Mouse (Mus musculus): ENCODE results near the gene Nfia. TPM values are rescaled to one million over a fixed set of nuclear protein-coding genes. Genes with fewer than 3 reads are reported as not detected.

Gene Nfia
- polyA plus RNA-seq, 1 experiment from 2014 or later = 15.9 TPM

DNA sequence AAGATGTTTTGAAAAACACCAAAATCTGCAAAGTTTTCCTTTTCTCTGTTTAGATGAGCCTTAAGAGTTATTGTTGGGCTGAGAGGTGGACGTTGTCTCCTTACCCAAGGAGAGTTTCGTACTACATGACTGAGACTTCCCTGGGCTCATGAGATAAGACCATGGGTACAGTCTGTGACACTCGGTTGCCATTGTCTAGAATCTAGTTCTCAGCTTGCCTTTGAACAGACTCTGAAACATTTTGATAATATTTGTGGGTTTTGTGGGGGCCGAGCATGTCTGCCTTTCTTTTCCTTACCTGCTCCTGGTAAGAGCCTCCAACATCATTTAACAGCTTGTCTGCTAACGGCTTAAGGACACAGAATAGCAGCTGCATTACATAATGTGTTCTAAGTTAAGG, 150.7 kb downstream of the Nfia start:
- no peak overlapping the region for H3K4me2 ChIP-seq (replicated peaks; ENCODE audit: low read depth)
- no peak for ATAC-seq
- H3K27me3 ChIP-seq (replicated peaks; ENCODE audit: control insufficient read depth, insufficient read depth, low read length) = no peaks in the 10 kb centered on the region
- H3K9me3 ChIP-seq (ENCODE audit: control insufficient read depth) = no peaks in the 10 kb centered on the region
- H3K4me1 ChIP-seq (replicated peaks; ENCODE audit: control insufficient read depth, insufficient read depth, low read length) = no peaks in the 10 kb centered on the region; the same call in 1 of the 2 replicates
- no peak overlapping the region for H3K9ac ChIP-seq (ENCODE audit: low read depth, low read length)
- WGBS = 83% methylated on average over 5 of the region's 5 CpGs
- H3K4me3 ChIP-seq (ENCODE audit: low read depth, low read length) = no peak overlapping the region
- no peak for TF ChIP-seq CTCF (IDR thresholded peaks at IDR 0.05; ENCODE audit: low read depth)
- H3K27ac ChIP-seq (ENCODE audit: low read depth, low read length) = no peak overlapping the region
- H3K36me3 ChIP-seq (ENCODE audit: control insufficient read depth, insufficient read depth) = no peaks in the 10 kb centered on the region

DNA sequence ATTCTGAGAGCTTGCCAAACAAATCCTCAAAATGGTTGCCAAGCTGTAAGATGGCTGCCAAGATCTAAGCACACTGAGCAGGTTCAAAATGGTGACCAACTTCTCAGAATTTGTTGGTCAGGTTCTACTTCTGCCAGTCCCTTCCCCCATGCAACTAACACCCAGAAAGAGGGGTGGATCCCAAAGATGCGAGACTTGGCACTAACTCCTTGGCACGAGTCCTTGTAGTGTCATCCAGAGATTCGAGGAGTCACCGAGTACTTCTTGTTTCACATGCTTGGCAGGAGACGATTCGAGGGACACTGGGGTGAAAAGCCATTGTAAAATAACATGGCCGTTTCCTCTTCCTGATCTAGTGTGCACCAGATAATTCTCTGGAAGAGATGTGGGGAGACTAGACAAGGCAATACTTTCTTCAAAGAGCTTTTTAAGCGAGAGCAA, 151.4 kb downstream of the Nfia start:
- no peak overlapping the region for H3K4me2 ChIP-seq (replicated peaks; ENCODE audit: low read depth)
- no peak for TF ChIP-seq CTCF (IDR thresholded peaks at IDR 0.05; ENCODE audit: low read depth)
- no peaks in the 10 kb centered on the region; the same call in 1 of the 2 replicates for H3K4me1 ChIP-seq (replicated peaks; ENCODE audit: control insufficient read depth, insufficient read depth, low read length)
- H3K9me3 ChIP-seq (ENCODE audit: control insufficient read depth) = no peaks in the 10 kb centered on the region
- H3K27ac ChIP-seq (ENCODE audit: low read depth, low read length) = no peak overlapping the region
- H3K9ac ChIP-seq (ENCODE audit: low read depth, low read length) = no peak overlapping the region
- no peaks in the 10 kb centered on the region for H3K36me3 ChIP-seq (ENCODE audit: control insufficient read depth, insufficient read depth)
- 60% methylated on average over 8 of the region's 8 CpGs for WGBS
- H3K4me3 ChIP-seq (ENCODE audit: low read depth, low read length) = no peak overlapping the region
- ATAC-seq = no peak
- no peaks in the 10 kb centered on the region for H3K27me3 ChIP-seq (replicated peaks; ENCODE audit: control insufficient read depth, insufficient read depth, low read length)

DNA sequence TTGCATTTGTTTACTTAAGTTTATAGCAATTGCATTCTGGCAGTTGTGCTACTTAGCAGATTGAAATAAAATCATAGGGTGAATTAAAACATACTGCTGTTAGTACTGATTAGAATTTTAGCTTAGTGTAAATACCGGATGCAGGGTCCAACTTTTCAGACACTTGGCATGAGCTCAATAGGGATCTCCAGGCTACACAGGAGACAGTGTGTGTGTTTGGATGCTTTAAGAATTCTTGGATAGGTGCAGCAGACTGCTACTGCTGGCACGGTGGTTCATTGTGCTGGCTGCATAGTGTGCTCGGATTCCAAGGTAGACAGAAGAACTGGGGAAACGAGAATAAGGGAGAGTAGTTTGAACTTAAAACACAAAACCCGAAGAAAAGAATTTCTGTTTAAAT, 151.9 kb downstream of the Nfia start:
- ATAC-seq = no peak
- Histone ChIP-seq H3K27me3 (replicated peaks; ENCODE audit: control insufficient read depth, insufficient read depth, low read length) (no peaks in the 10 kb centered on the region), H3K4me3 (ENCODE audit: low read depth, low read length) (no peak overlapping the region), H3K36me3 (ENCODE audit: control insufficient read depth, insufficient read depth) (no peaks in the 10 kb centered on the region), H3K9ac (ENCODE audit: low read depth, low read length) (no peak overlapping the region), H3K4me1 (replicated peaks; ENCODE audit: control insufficient read depth, insufficient read depth, low read length) (no peaks in the 10 kb centered on the region; the same call in 1 of the 2 replicates), H3K4me2 (replicated peaks; ENCODE audit: low read depth) (no peak overlapping the region), H3K9me3 (ENCODE audit: control insufficient read depth) (no peaks in the 10 kb centered on the region), H3K27ac (ENCODE audit: low read depth, low read length) (no peak overlapping the region)
- WGBS = 51% methylated on average over 5 of the region's 5 CpGs
- TF ChIP-seq CTCF (IDR thresholded peaks at IDR 0.05; ENCODE audit: low read depth) = no peak

DNA sequence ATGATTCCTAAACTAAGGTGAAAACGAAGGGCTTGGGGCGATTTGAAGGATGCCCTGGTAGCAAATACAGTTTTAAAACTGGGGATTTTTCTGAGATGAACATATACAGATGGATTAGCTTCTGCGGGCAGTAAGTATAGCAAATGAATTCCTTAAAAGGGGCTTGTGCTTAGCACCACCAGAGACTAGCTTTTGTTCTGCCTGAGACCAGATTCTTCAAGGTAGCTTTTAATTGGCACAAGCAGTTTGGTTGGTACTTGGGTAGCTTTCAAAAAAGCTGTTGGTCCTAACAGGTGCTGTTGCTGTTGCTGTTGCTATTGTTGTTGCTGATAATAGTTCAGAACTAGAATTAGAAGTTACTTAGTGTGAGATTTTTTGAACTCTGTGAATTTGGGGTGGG, 152.3 kb downstream of the Nfia start:
- no peaks in the 10 kb centered on the region for H3K27me3 ChIP-seq (replicated peaks; ENCODE audit: control insufficient read depth, insufficient read depth, low read length)
- no peaks in the 10 kb centered on the region for H3K36me3 ChIP-seq (ENCODE audit: control insufficient read depth, insufficient read depth)
- no peaks in the 10 kb centered on the region for H3K9me3 ChIP-seq (ENCODE audit: control insufficient read depth)
- H3K4me1 ChIP-seq (replicated peaks; ENCODE audit: control insufficient read depth, insufficient read depth, low read length) = no peaks in the 10 kb centered on the region; the same call in 1 of the 2 replicates
- no peak overlapping the region for H3K4me2 ChIP-seq (replicated peaks; ENCODE audit: low read depth)
- no peak for TF ChIP-seq CTCF (IDR thresholded peaks at IDR 0.05; ENCODE audit: low read depth)
- WGBS = 73% methylated on average over 3 of the region's 3 CpGs
- H3K4me3 ChIP-seq (ENCODE audit: low read depth, low read length) = no peak overlapping the region
- ATAC-seq = no peak
- no peak overlapping the region for H3K9ac ChIP-seq (ENCODE audit: low read depth, low read length)
- no peak overlapping the region for H3K27ac ChIP-seq (ENCODE audit: low read depth, low read length)

DNA sequence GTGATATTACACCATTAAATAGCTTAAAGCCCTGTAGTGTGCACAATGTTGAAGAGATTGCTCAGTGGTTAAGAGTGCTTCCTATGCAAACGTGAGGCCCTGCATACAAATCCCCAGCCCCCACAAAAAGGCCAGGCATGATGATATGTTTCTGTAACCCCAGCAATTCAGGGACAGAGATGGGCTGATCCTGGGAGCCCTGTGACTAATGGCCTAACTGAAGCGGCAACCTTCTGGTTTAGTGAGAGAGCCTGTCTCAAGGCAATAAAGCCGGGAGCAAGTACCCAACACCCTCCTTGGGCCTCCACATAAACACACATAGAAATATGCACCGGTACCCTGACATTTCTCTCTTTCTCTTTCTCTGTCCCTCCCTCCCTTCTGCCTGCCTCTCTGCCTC, 153.1 kb downstream of the Nfia start:
- ATAC-seq = no peak
- 63% methylated on average over 4 of the region's 4 CpGs for WGBS
- Histone ChIP-seq H3K4me3 (ENCODE audit: low read depth, low read length) (no peak overlapping the region), H3K9ac (ENCODE audit: low read depth, low read length) (no peak overlapping the region), H3K27me3 (replicated peaks; ENCODE audit: control insufficient read depth, insufficient read depth, low read length) (no peaks in the 10 kb centered on the region), H3K36me3 (ENCODE audit: control insufficient read depth, insufficient read depth) (no peaks in the 10 kb centered on the region), H3K27ac (ENCODE audit: low read depth, low read length) (no peak overlapping the region), H3K9me3 (ENCODE audit: control insufficient read depth) (no peaks in the 10 kb centered on the region), H3K4me2 (replicated peaks; ENCODE audit: low read depth) (no peak overlapping the region), H3K4me1 (replicated peaks; ENCODE audit: control insufficient read depth, insufficient read depth, low read length) (no peaks in the 10 kb centered on the region; the same call in 1 of the 2 replicates)
- TF ChIP-seq CTCF (IDR thresholded peaks at IDR 0.05; ENCODE audit: low read depth) = no peak

DNA sequence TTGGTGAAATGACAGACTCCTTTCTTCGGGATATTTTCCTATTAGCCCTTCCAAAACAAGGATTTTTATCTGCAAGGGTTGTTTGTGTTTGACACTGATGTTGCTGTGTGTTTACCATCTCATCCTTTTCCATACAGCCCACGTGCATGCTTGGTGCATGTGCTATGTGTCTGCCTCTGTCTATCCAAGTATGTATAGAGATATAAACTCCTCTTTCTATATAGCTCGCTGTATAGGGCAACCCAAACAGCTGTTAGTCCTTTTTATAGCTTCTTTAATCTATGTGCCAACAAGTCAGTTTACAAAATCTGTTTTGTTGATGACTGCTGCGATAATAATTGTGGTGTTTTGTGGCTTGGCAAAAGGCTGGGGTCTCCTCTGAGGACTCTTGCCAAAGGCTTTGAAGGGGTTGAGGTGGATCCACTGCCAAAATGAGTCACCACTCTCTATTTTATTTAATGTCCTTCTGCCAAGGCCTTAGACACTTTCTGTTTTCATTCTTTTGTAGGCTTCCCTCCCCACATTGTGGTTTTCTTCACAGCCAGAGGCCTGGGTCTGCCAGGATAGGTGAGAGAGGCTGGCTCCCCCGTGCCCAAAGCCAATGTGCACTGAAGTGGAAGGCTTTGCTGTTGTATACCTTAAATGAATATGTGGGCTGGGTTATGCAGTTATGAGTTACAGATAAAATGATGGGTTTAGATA, 154.2 kb downstream of the Nfia start:
- no peak overlapping the region for H3K4me3 ChIP-seq (ENCODE audit: low read depth, low read length)
- H3K9ac ChIP-seq (ENCODE audit: low read depth, low read length) = no peak overlapping the region
- ATAC-seq = no peak
- H3K27me3 ChIP-seq (replicated peaks; ENCODE audit: control insufficient read depth, insufficient read depth, low read length) = no peaks in the 10 kb centered on the region
- 58% methylated on average over 5 of the region's 5 CpGs for WGBS
- H3K4me1 ChIP-seq (replicated peaks; ENCODE audit: control insufficient read depth, insufficient read depth, low read length) = no peaks in the 10 kb centered on the region; the same call in 1 of the 2 replicates
- no peak overlapping the region for H3K27ac ChIP-seq (ENCODE audit: low read depth, low read length)
- no peaks in the 10 kb centered on the region for H3K9me3 ChIP-seq (ENCODE audit: control insufficient read depth)
- no peak overlapping the region for H3K4me2 ChIP-seq (replicated peaks; ENCODE audit: low read depth)
- no peak for TF ChIP-seq CTCF (IDR thresholded peaks at IDR 0.05; ENCODE audit: low read depth)
- H3K36me3 ChIP-seq (ENCODE audit: control insufficient read depth, insufficient read depth) = no peaks in the 10 kb centered on the region

Measured in intestine, postnatal 0 days (tissue).